Mouse (Mus musculus): ENCODE measurements at regions not wholly inside any gene's neighbourhood (a gene's known extent, or its start where the extent isn't known, plus 50 kb on each side); places are given as distances from the start of the nearest gene placed in this dataset.

DNA sequence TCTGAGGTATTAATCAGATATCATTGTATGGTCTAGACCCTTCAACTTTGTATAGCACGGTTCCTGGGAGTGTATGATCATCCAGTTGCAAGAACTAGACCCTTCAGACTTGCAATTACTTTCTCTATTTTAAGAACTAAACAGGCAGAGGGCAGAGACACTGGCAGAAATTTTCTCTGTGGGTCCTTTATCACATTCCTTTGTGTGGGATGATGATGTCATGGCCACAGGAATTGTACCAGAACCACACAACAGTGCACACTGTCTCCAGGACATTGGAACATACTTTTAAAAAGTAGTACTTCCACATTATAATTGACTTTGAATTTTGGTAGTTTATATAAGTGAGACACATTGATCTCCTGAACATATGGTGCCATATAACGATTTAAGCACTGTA lies 674.2 kb downstream of the Rfpl4b start:
- H3K36me3 ChIP-seq (ENCODE audit: control insufficient read depth, insufficient read depth), result no peaks in the 10 kb centered on the region
- no peak overlapping the region for H3ac ChIP-seq (ENCODE audit: control insufficient read depth, insufficient read length)
- TF ChIP-seq TCF12 (IDR thresholded peaks at IDR 0.05; ENCODE audit: insufficient read depth, poor library complexity, severe bottlenecking) (no peak), CEBPB (IDR thresholded peaks at IDR 0.05; ENCODE audit: insufficient read depth, poor library complexity, severe bottlenecking) (no peak), E2F4 (IDR thresholded peaks at IDR 0.05; ENCODE audit: insufficient read depth) (no peak), REST (IDR thresholded peaks at IDR 0.05; ENCODE audit: insufficient read depth, insufficient read length) (no peak), MAX (IDR thresholded peaks at IDR 0.05; ENCODE audit: low read depth) (no peak), POLR2A (IDR thresholded peaks at IDR 0.05; ENCODE audit: insufficient read length, low read depth) (no peak), MYOD1 (IDR thresholded peaks at IDR 0.05; ENCODE audit: control insufficient read depth in 1 of 3, insufficient read length in 2 of 3, low read depth in 2 of 3) (no peak), MYOG (IDR thresholded peaks at IDR 0.05; ENCODE audit: control insufficient read depth in 1 of 3, insufficient read depth in 1 of 3, insufficient read length in 2 of 3, low read depth in 2 of 3) (no peak), POLR2AphosphoS2 (IDR thresholded peaks at IDR 0.05; ENCODE audit: insufficient read length, low read depth) (no peak), SRF (IDR thresholded peaks at IDR 0.05; ENCODE audit: control insufficient read depth, insufficient read length, low read depth) (no peak), USF1 (IDR thresholded peaks at IDR 0.05; ENCODE audit: low read depth) (no peak), TCF3 (IDR thresholded peaks at IDR 0.05; ENCODE audit: insufficient read length, low read depth) (no peak)
- no peak overlapping the region for H3K4me3 ChIP-seq
- H3K27me3 ChIP-seq (ENCODE audit: control insufficient read depth, insufficient read depth, insufficient read length), result no peaks in the 10 kb centered on the region
- no peaks in the 10 kb centered on the region for H3K79me2 ChIP-seq (ENCODE audit: control insufficient read depth, insufficient read depth)
- no peak overlapping the region for H3K4me2 ChIP-seq (ENCODE audit: low read depth)

DNA sequence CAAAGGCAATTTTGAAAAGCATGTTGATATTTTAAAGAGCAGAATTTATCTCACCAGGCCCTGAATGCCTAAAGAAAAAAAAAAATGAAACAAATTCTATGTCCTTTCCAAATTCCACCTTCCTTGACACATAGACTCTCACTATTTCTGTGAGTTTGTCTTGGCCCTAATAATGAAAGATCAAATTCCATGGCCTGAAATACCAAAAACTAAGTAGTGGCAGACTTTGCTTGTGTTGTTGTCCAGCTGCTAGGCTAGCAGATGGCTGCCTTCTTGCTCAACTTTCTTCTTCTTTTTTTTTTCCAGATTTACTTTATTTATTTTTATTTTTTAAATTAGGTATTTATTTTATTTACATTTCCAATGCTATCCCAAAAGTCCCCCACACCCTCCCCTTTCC lies 682.4 kb downstream of the Rfpl4b start:
- Histone ChIP-seq H3K4me2 (ENCODE audit: low read depth) (no peak overlapping the region), H3ac (ENCODE audit: control insufficient read depth, insufficient read length) (no peak overlapping the region), H3K4me3 (no peak overlapping the region), H3K79me2 (ENCODE audit: control insufficient read depth, insufficient read depth) (no peaks in the 10 kb centered on the region), H3K27me3 (ENCODE audit: control insufficient read depth, insufficient read depth, insufficient read length) (no peaks in the 10 kb centered on the region), H3K36me3 (ENCODE audit: control insufficient read depth, insufficient read depth) (no peaks in the 10 kb centered on the region)
- TF ChIP-seq POLR2AphosphoS2 (IDR thresholded peaks at IDR 0.05; ENCODE audit: insufficient read length, low read depth) (no peak), REST (IDR thresholded peaks at IDR 0.05; ENCODE audit: insufficient read depth, insufficient read length) (no peak), USF1 (IDR thresholded peaks at IDR 0.05; ENCODE audit: low read depth) (no peak), TCF3 (IDR thresholded peaks at IDR 0.05; ENCODE audit: insufficient read length, low read depth) (no peak)

- H3K79me2 ChIP-seq (ENCODE audit: control insufficient read depth, insufficient read depth), result no peaks in the 10 kb centered on the region
- H3K4me3 ChIP-seq, result no peak overlapping the region
- H3K36me3 ChIP-seq (ENCODE audit: control insufficient read depth, insufficient read depth), result no peaks in the 10 kb centered on the region
- no peak overlapping the region for H3K4me2 ChIP-seq (ENCODE audit: low read depth)
- no peaks in the 10 kb centered on the region for H3K27me3 ChIP-seq (ENCODE audit: control insufficient read depth, insufficient read depth, insufficient read length)
- TF ChIP-seq USF1 (IDR thresholded peaks at IDR 0.05; ENCODE audit: low read depth) (no peak), MYOG (IDR thresholded peaks at IDR 0.05; ENCODE audit: control insufficient read depth in 1 of 3, insufficient read depth in 1 of 3, insufficient read length in 2 of 3, low read depth in 2 of 3) (peak in 1 of 3 experiments; percentile 15), MYOD1 (IDR thresholded peaks at IDR 0.05; ENCODE audit: control insufficient read depth in 1 of 3, insufficient read length in 2 of 3, low read depth in 2 of 3) (peak in 2 of 3 experiments; percentile 50 to 53), SRF (IDR thresholded peaks at IDR 0.05; ENCODE audit: control insufficient read depth, insufficient read length, low read depth) (no peak)
- H3ac ChIP-seq (ENCODE audit: control insufficient read depth, insufficient read length), result no peak overlapping the region
Observed at GRCm38 (mm10) chr10:38121911-38122573, 699.5 kb downstream of the Rfpl4b start.

DNA sequence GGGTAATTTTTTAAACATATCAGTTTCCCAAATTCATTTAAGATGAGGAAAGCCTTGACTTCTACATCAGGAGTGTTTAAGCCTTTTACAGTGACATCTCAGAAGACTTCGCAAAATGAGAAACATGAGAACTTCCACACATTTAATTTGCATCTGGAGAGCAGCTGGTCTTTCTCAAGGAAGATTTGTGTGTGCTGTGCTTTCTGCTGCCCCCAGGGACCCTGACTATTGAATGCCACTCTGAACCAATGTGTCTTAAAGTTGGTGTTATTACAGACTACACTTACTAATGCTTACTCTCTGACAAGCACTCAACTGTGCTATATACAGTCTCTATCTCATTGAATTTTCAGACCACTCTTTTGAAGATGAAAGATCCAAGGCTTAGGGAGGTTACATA lies 703.0 kb downstream of the Rfpl4b start:
- Histone ChIP-seq H3K27me3 (ENCODE audit: control insufficient read depth, insufficient read depth, insufficient read length) (no peaks in the 10 kb centered on the region), H3K4me3 (no peak overlapping the region), H3ac (ENCODE audit: control insufficient read depth, insufficient read length) (no peak overlapping the region), H3K79me2 (ENCODE audit: control insufficient read depth, insufficient read depth) (no peaks in the 10 kb centered on the region), H3K36me3 (ENCODE audit: control insufficient read depth, insufficient read depth) (no peaks in the 10 kb centered on the region), H3K4me2 (ENCODE audit: low read depth) (no peak overlapping the region)
- TF ChIP-seq REST (IDR thresholded peaks at IDR 0.05; ENCODE audit: insufficient read depth, insufficient read length) (no peak), POLR2A (IDR thresholded peaks at IDR 0.05; ENCODE audit: insufficient read length, low read depth) (no peak), MAX (IDR thresholded peaks at IDR 0.05; ENCODE audit: low read depth) (no peak), SRF (IDR thresholded peaks at IDR 0.05; ENCODE audit: control insufficient read depth, insufficient read length, low read depth) (no peak), CEBPB (IDR thresholded peaks at IDR 0.05; ENCODE audit: insufficient read depth, poor library complexity, severe bottlenecking) (no peak), POLR2AphosphoS2 (IDR thresholded peaks at IDR 0.05; ENCODE audit: insufficient read length, low read depth) (no peak), USF1 (IDR thresholded peaks at IDR 0.05; ENCODE audit: low read depth) (no peak), MYOG (IDR thresholded peaks at IDR 0.05; ENCODE audit: control insufficient read depth in 1 of 3, insufficient read depth in 1 of 3, insufficient read length in 2 of 3, low read depth in 2 of 3) (no peak), TCF3 (IDR thresholded peaks at IDR 0.05; ENCODE audit: insufficient read length, low read depth) (no peak), E2F4 (IDR thresholded peaks at IDR 0.05; ENCODE audit: insufficient read depth) (no peak), TCF12 (IDR thresholded peaks at IDR 0.05; ENCODE audit: insufficient read depth, poor library complexity, severe bottlenecking) (no peak), MYOD1 (IDR thresholded peaks at IDR 0.05; ENCODE audit: control insufficient read depth in 1 of 3, insufficient read length in 2 of 3, low read depth in 2 of 3) (no peak)

DNA sequence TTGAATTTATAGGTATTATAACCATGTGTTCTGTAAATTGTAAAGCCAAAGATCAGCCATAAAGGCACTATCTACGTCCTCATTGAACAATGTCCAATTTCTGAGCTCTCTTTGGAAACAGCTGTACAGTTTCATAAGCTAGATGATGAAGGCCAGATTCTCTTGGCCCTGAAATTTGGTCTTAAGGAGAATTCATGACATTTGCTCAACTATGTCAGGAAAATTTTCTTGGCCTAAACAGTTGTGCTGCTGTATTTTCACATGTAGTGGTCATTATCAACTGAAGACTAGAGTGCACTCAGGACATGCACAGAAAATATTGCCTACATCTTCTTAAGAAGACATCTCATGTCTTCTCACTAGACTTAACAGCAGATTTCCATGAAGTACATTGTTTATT lies 705.1 kb downstream of the Rfpl4b start:
- Histone ChIP-seq H3K4me2 (ENCODE audit: low read depth) (no peak overlapping the region), H3K79me2 (ENCODE audit: control insufficient read depth, insufficient read depth) (no peaks in the 10 kb centered on the region), H3K4me3 (no peak overlapping the region), H3ac (ENCODE audit: control insufficient read depth, insufficient read length) (no peak overlapping the region), H3K36me3 (ENCODE audit: control insufficient read depth, insufficient read depth) (no peaks in the 10 kb centered on the region), H3K27me3 (ENCODE audit: control insufficient read depth, insufficient read depth, insufficient read length) (no peaks in the 10 kb centered on the region)
- no peak for TF ChIP-seq MYOG (IDR thresholded peaks at IDR 0.05; ENCODE audit: control insufficient read depth in 1 of 3, insufficient read depth in 1 of 3, insufficient read length in 2 of 3, low read depth in 2 of 3)
- TF ChIP-seq E2F4 (IDR thresholded peaks at IDR 0.05; ENCODE audit: insufficient read depth), result no peak
- TF ChIP-seq TCF3 (IDR thresholded peaks at IDR 0.05; ENCODE audit: insufficient read length, low read depth), result no peak
- TF ChIP-seq CEBPB (IDR thresholded peaks at IDR 0.05; ENCODE audit: insufficient read depth, poor library complexity, severe bottlenecking), result no peak
- TF ChIP-seq SRF (IDR thresholded peaks at IDR 0.05; ENCODE audit: control insufficient read depth, insufficient read length, low read depth), result no peak
- TF ChIP-seq MYOD1 (IDR thresholded peaks at IDR 0.05; ENCODE audit: control insufficient read depth in 1 of 3, insufficient read length in 2 of 3, low read depth in 2 of 3), result no peak
- TF ChIP-seq USF1 (IDR thresholded peaks at IDR 0.05; ENCODE audit: low read depth), result no peak

Data from myocyte (in vitro differentiated cells).